Mouse (Mus musculus): ENCODE results near the gene Fam20c. TPM values are rescaled to one million over a fixed set of nuclear protein-coding genes. Genes with fewer than 3 reads are reported as not detected.

The Fam20c gene
- not detected for polyA plus RNA-seq (2017; shearing (Covaris generic))

DNA sequence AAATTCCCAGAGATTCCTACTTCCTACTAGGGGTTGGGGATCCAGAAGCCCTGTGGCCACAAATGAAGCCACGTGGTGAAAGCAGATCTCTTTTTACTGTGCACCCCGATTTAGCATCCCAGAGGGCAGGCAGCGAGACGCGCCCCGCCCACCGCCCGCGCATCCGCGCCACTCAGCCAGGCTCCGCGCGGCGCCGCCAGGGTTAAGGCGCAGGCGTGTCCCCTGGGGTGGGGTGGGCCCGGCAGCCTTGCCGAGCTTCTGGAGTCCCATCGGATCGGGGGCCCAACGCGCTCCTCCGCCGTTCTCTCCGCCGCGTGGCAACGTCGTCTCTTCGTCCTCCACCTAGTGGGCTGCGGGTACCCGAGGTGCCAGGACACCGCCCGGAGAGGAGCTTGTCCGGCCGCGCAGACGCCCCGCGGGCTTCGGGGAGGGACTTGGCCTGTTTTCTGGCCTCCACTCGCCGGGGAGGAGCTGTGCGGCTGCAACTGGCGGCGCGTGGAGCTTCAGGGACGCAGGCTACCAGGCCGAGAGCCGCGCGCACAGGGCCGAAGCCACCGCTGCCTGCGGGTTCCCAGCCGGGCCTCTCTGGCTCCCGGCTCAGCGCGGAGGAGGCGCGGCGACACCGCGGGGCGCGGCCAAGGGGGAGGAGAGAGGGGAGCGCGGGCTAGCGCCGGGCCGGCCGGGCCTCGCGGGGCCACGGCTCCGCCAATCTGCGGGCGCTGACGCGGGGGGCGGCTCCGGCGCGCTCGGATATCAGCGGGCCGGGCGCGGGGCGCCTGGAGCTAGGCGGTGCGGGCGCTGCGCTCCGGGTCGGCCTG is at the start of gene Fam20c:
Gene Fam20c, plus strand, starts transcription at position 212 of the 818 bp plus-strand sequence.
- no peak for ATAC-seq

DNA sequence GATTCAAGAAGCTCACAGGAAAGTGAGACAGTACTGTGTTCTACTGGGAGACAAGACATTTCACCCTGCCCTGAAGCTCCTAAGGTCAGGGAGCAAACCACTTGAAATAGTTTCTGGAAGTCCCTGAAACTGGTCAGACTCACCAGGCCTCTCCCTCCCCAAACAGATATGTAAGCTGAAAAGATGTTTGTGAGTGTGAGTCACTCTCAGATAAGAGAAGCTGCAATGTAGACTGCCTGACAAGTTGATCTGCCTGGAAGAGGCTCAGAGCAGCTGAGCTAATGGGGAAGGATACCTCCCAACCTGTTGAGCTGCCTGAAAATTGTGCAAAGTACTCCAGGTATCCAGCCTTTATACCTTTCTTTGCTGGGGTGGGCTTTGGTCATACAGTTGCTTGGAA is 46.9 kb upstream of the Fam20c start:
- no peak for ATAC-seq

DNA sequence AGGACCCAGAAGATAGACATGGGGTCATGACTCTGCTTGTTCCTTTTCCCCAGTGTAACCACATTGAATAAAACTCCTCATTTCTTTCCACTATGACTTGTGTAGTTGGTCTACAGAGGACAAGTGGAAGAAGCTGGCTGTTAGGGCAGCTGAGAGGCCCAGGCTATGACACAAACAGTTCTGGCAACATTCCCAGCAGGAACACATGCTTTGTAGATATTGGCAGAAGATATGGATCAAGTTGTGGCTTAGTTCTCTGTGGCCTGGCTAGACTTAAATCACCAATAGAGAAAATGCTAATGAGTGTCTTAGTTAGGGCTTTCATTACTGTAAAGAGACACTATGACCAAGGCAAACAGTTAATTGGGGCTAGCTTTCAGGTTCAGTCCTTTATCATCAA is 45.7 kb upstream of the Fam20c start:
- ATAC-seq: no peak

DNA sequence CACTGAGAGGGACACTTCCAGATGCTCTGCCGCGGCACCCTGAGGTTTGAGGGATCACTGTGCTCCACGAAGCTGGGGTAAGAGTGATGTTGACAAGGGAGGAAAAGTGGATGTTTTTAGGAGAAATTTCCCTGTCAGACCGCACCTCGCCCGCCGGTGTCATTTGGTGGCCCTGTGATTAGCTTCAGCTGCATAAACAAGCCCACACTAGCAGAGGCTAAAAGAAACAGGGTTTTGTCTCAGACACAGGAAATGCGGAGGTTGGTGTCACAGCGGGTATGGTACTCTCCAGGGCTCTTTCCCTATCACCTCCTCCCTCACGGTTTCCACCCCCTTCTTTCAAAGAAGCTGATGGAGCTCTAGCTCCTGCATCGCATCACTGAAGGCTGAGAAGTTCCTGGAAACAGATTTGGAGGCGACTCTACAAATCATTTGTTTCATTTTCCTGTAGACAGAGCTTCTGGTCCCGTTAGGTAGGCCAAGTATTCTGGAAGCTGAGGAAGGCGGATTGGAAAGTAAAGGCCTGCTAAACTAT is 38.7 kb upstream of the Fam20c start:
- no peak for ATAC-seq

DNA sequence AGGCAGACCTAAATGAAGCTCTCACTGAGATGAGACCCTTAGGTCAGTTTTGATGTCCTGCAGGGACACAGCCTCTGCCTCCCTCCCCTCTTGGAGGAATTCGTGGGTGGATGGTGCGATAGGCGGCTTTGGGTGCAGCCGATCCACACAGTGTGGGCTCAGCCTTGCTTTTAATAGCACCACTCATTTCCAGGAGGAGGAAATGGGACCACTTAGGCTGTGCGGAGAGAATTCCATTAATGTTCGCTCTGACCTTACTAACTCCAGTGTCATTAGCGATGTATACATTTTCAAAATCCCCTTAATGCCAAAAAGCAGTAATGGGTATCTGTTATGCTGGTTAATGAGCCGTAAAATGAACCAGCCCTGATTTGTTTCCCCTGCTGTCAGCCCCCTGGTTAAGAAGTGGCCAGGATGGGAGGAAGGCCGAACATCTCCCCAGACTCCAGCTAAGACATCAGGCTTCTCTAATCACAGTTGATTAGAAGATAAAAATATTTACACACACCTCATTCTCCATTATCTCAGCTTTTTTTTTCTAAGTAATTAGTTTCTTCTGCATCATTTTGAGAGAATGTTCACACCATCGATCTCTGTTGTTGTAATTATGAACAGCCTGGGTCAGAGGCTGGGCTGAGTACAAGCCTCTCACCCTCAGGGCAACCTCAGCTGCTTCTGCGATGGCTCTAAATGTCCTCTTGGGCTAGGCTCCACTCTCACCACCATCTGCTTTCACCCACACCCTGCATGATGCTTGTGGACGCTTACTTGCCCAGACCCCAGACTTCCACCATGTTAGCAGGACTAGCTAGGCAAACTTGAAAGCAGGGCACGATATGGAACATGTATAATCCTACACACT is 33.8 kb upstream of the Fam20c start:
- ATAC-seq: no peak

DNA sequence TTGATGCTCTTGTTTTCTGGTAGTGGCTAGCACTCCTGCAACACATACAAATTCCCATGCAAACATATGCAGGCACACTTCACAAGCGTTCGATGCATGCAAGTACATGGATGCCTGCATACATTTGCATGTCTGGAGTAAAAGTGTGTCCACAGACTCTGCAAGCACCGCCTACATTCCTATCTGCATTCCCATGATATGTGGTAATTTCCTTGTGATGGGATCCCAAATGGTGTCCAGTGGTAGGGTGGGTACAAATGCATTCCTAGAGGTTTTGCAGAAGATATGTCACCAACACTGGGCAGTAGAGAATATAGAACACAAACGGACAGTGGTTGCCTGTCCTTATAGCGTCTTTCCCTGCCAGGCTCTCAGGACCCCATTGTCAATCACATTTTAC is 29.9 kb upstream of the Fam20c start:
- ATAC-seq: no peak

DNA sequence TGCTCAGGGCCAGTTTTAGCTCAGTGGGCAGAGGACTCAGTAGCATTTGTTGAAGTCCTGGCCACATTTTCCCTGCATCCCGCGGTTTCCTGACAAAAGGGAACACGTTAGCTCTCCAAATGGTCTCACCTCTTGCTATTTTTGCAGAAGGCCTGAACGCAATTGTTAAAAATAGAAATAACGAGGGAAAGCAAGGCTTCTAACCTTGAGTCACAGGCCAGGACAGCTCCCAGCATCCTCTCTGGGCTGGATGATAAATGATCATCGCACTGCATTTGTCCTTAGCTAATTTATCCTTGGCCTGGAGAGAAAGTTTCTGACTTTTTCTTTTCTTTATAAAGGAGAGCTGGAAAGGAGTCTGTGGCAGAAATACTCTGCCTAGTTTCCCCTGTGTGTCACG is 29.2 kb upstream of the Fam20c start:
- ATAC-seq: no peak

DNA sequence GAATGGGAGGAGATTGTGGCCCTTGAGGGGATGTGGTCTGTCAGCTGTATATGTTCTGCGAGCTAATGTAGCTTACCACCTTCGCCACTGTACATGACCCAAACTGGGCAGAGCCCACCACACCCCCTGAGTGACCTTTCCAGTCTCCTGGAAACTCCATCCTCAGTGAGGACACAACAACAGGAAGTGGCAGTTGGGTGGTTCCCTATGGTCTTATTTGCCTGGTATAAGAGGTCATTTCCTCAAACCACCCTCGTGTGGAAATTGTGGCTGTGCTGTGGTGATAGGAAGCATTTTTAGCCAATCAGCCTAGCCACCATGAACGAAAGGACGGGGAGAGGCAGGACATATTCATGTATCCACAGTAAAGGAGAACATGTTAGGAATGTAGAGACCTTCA is 23.5 kb upstream of the Fam20c start:
- ATAC-seq: no peak

DNA sequence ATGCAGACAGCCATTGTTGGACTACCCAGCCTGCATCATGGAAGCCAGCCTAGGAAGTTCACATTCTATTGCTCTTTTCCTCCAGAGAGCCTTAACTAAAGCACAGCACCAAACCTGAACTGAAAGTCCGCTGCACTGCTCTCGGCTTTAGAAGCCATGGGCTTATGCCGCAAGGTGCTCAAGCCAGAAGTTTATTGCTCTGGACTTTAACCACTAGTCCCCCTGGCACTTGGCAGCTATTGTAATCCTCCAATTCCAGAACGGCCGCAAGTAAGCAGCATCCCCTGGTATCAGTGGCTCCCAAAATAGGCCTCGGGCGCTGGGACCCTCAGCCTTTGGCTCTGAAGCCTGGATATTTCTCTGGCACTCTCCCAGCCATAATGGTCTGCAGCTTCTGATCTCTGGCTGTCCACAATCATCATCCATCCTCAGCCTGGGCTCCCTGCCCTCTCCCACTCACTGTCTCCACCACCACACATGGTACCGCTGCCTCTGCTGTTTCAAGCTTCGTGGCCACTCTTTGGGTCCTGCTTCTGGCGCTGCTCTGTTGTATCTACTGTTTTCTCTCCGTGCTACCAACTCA is 20.9 kb upstream of the Fam20c start:
- ATAC-seq: no peak

DNA sequence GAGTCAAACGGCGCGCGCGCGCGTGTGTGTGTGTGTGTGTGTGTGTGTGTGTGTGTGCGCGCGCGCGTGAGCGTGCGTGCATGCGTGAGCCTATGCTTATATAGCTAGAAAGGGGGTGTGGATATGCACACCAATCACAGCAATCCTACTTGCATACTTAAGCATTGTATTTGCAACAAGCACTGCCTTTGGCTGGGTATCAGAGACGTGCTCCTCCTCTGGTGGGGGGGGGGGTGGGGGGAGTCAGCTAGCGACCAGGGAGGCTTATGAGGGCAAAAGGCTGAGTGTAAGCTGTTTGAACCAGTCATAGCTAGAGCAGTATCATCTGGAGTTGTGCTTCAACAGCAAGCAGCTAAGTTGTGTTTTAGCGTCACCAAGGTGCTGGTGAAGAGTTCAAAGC is 20.3 kb upstream of the Fam20c start:
- ATAC-seq: no peak

DNA sequence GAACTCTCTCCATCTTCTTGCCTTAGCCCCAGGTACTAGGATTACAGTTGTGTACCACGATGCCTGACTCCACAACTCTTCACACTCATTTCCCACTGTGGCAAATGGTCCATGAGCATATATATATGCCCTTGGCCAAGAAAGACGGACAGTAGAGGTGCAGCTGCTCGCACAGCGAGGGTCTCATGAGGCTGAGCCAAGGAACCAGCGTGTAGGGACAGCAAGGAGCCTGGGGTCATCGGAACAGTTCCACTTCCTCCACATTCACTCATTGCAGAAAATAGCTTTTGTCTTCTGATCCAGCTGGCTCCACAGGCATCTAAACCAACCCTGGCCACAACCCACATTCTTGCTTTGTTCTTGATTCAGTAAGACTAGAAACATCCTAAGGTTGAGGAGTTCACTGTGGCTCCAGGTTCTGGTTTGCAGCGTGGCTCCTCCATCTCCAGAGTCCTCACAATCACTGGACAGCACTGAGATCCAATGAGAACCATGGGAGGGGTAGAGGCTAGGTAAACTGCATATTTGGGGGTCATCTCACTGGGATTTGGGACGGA is 19.0 kb upstream of the Fam20c start:
- no peak for ATAC-seq

DNA sequence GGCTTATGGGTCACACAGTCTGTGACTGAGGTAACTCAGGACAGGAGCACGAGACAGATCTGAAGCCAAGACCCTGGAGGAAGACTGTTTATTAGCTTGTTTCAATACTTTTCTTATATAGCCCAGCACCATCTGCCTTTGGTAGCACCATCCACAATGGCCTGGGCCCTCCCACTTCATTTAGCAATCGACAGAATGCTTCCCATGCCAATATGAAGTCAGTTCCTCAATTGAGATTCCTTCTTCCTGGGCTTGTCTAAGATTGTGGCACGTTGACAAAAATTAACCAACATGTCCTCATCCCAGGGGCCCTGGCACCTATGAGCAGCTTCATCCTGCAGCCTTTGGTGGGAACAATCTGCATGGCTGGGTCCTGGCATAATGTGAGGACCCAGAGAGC is 14.2 kb upstream of the Fam20c start:
- no peak for ATAC-seq

DNA sequence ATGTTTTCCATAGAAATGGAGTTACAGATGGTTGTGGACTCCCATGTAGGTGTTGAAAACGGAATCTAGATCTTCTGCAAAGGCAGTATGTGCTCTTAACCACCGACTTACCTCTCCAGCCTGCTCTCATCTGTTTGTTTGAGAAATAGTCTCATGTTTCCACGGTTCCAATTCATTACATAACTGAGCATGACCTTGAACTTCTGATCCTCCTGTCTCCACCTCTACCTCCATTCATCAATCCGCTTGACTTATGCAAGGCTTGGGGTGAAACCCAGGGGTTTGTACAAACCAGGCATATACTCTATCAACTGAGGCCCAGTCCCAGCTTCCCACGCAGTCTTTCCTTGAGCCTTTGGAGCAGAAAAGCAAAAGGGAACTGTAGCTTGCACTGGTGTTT is 12.8 kb upstream of the Fam20c start:
- ATAC-seq: no peak

DNA sequence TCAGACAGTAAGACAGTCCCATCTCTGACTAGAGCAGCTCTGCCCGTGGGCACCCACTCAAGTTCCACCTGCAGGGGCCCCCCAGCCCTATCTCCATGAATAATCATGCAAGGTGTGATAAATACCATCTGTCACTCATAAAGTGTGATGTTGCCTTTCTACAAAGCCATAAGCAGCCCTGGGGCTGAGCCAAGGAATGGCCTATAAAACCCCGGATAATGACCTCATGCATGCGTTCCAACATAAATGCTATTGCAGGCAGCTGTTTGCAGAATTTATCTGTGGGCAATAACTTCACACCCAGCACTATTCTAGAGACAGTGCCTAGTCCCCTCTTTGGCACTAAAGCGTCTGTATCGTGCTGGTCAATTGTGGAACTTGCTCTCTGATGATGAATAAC is 12.0 kb upstream of the Fam20c start:
- ATAC-seq: no peak

DNA sequence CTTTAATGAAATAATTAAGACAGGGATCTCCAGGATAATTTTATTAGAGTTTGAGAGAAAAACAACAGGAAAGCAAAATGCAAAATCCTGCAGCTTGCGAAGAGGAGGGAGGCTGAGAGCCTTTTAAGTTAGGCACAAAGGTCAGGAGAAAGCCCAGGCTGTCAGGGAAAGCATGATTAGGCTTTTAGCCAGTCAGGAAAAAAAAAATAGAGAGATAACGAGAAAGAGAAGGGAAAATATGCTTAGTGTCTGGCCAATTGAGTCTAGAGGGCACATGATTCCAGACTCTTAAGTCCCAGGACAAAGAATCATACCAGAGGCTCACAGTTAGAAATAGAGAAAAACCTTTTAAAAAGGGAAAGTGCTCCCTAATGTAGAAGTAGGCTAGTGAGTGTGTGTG is 10.7 kb upstream of the Fam20c start:
- ATAC-seq: no peak

DNA sequence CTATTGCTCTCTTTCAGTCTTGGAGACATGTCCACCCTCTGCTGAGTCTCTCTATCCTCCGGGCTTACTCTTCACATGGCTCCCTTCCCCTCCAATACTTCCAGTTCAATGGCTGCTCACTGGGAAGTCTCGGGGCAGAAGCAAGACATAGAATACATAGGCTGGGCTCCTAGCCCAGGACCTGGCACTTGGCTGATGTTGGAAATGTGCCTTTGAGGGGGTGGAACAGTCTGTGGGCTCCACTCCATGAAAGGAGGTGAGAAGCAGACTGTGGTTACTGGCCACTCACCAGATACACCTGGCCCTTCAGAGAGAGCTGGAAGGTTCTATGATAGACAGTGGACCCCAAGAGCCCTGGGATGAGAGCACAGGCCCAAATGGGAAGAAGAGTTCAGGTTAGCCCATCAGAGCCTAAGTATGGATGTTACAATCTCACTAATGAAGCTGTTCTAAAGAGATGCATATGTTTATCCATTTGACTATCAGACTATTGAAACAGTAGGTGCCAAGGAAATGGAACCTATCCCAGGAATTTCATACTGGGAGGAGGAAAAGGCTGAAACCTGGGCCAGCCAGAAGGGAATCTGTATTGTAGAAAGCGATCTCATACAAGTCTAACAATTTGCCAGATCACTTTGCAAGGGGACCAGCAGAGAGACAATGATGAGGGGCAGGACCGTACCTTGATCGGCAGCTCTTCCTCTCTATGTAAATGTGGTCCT is 8.8 kb upstream of the Fam20c start:
- no peak for ATAC-seq

DNA sequence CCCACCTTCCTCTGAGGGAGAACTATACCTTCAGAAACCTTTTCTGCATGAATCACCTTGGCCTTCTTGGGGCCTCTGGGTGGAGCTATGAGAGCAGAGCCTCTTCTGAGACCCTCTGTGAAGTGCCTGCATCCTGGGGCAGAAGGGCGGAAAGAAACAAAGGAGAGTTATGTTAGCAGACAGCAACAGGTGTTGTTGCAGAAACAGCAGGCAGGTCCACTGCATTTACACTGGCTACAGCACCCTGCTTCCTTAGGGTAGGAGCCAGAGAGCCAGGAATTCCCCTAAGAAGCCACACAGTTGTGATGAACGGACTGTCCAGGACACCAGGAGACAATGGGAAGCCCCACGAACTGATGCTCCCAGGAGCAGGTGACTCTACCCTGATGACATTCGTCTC is 1.0 kb upstream of the Fam20c start:
- ATAC-seq: no peak

DNA sequence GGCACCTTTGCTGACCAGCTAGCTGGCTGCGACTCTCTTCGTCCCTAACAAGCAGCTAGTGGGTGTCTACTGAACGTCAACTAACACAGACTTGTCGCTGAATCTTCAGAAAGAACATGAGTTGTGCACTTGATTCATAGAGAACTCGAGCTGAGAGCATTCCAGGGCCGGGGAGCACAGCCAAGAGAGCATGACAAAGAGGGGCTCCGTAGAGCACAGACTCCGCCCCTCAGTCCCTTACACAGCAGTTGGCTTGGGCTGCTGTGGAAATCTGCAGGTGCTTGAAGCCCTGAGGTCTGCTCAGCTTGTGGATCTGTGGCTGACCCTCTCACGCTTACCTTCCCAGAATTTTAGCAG is 390 bp upstream of the Fam20c start:
- no peak for ATAC-seq

DNA sequence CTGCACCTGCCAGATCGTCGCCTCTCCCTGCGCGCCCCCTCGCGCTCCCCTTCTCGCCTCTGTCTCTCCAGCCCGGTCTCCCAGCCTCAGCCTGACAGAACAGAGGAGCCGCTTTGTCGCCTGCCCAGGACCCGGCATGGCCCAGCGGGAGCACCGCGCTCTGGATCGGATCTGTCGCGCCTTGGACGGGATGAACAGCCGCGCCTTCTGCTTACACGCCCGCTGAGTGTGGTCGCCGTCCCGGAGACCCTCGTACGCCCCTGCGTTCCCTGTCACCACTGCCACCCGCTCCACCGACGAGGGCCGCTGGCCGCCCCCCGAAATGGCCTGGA is 773 bp downstream of the Fam20c start:
- ATAC-seq: no peak

DNA sequence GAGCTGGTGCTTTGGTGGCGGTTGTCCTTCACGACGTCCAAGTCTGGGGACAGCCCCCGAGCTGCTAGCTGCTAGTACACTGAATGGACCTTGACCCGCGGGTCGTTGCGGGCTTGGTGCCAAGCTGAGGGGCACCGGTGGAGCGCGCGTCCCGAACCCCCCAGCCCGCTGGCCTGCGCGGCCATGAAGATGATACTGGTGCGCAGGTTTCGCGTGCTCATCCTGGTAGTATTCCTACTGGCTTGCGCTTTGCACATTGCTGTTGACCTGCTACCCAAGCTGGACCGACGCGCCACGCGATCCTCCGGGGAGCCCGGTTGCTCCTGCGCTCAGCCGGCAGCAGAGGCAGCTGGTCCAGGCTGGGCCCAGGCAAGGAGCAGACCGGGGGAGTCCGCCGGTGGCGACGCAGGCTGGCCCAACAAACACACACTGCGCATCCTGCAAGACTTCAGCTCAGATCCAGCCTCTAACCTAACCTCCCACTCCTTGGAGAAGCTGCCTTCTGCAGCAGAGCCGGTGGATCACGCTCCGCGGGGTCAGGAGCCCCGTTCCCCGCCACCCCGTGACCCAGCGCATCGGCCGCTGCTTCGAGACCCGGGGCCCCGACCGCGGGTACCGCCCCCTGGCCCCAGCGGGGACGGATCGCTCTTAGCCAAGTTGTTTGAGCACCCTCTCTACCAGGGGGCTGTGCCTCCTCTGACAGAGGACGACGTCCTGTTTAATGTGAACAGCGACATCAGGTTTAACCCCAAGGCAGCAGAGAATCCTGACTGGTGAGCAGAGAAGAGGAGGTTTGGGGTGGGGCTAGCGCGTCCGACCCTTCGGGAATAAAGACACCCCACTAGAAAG is 1.4 kb downstream of the Fam20c start:
- ATAC-seq: no peak

DNA sequence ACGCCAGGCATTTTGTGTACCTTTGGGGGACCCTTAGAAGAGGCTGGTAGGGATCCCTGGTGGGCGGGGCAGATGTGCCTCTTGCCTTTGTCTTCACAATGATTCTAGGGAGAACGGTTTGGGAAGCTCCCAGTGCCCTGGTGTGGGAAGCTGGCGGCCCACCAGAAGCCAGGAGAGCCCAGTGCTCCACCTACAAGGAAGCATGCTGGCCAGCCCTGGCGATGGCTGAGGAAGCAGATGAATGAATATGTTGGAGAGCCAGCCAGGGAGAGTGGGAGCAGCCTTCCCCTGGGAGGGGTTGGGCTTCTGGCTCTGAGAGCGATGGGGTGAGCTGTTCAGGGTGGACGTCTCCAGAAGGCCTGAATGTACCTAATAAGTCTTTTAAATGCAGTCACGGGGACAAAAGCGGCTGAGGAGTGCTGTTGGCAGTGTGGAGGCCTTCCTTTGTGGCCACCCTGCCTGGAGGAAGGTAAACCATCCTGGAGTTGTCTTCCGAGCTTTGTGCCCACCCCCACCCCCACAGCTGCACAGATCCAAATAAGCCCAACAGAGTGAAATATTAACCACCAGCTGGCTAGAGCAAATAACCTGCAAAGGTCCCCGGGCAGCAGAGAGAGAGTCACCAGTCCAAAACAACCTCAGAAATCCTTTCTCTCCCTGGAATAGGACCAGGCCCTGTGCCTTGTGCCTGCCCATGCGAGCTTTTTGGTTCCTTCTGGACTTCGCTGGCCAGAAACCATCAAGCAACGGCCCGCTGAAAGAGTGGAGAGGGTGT is 2.2 kb downstream of the Fam20c start:
- ATAC-seq: no peak
